Mouse (Mus musculus) gastrocnemius, adult 8-10 months (tissue): ENCODE measurements at regions not wholly inside any gene's neighbourhood (a gene's known extent, or its start where the extent isn't known, plus 50 kb on each side); places are given as distances from the start of the nearest gene placed in this dataset.
A peak's percentile ranks its signal among the peaks of the same experiment; 100 is the strongest.

Experiments used
- DNase-seq, 2 experiments: peaks; one replicate each; pipeline ENCODE4 v3.0.0; 2022; ENCODE audit warnings: low spot score in 2 of 2

- DNase-seq = no peak
Measured at GRCm38 (mm10) chr3:21381072-21381471, 695.4 kb upstream of the Tbl1xr1 start.

GRCm38 (mm10) chr3:21403551-21403950, 672.9 kb upstream of the Tbl1xr1 start:
- DNase-seq = no peak

- DNase-seq = no peak
Measured at GRCm38 (mm10) chr3:21404058-21404457, 672.4 kb upstream of the Tbl1xr1 start.

GRCm38 (mm10) chr3:21407077-21407476, 669.4 kb upstream of the Tbl1xr1 start:
- DNase-seq = no peak

- no peak for DNase-seq
Measured at GRCm38 (mm10) chr3:21412010-21412409, 664.4 kb upstream of the Tbl1xr1 start.

GRCm38 (mm10) chr3:21423139-21423538, 653.3 kb upstream of the Tbl1xr1 start:
- no peak for DNase-seq

GRCm38 (mm10) chr3:21426538-21426937, 649.9 kb upstream of the Tbl1xr1 start:
- no peak for DNase-seq

GRCm38 (mm10) chr3:21427408-21428031, 648.9 kb upstream of the Tbl1xr1 start:
- DNase-seq = no peak

- no peak for DNase-seq
Measured at GRCm38 (mm10) chr3:21428120-21428519, 648.3 kb upstream of the Tbl1xr1 start.

GRCm38 (mm10) chr3:21464245-21464644, 612.2 kb upstream of the Tbl1xr1 start:
- DNase-seq = no peak

GRCm38 (mm10) chr3:21466113-21466645, 610.3 kb upstream of the Tbl1xr1 start:
- DNase-seq = no peak

GRCm38 (mm10) chr3:21477366-21477765, 599.1 kb upstream of the Tbl1xr1 start:
- no peak for DNase-seq

GRCm38 (mm10) chr3:21479021-21479795, 597.2 kb upstream of the Tbl1xr1 start:
- DNase-seq = peak; percentile 33 to 35

GRCm38 (mm10) chr3:21479846-21480245, 596.6 kb upstream of the Tbl1xr1 start:
- DNase-seq = no peak

GRCm38 (mm10) chr3:21484052-21484451, 592.4 kb upstream of the Tbl1xr1 start:
- no peak for DNase-seq

GRCm38 (mm10) chr3:21485454-21485853, 591.0 kb upstream of the Tbl1xr1 start:
- no peak for DNase-seq

GRCm38 (mm10) chr3:21489547-21489946, 586.9 kb upstream of the Tbl1xr1 start:
- no peak for DNase-seq

GRCm38 (mm10) chr3:21492413-21492812, 584.0 kb upstream of the Tbl1xr1 start:
- DNase-seq = no peak

- no peak for DNase-seq
Measured at GRCm38 (mm10) chr3:21493384-21493783, 583.1 kb upstream of the Tbl1xr1 start.

GRCm38 (mm10) chr3:21494904-21495303, 581.5 kb upstream of the Tbl1xr1 start:
- DNase-seq = no peak

GRCm38 (mm10) chr3:21495651-21496050, 580.8 kb upstream of the Tbl1xr1 start:
- DNase-seq = no peak

GRCm38 (mm10) chr3:21496166-21496565, 580.3 kb upstream of the Tbl1xr1 start:
- DNase-seq = no peak

- no peak for DNase-seq
Measured at GRCm38 (mm10) chr3:21497011-21497410, 579.4 kb upstream of the Tbl1xr1 start.
